29 mouse cellular contexts compared by ENCODE assay signal in genomic region chr5:114119806-114120205, GRCm38 (mm10). TPM values are rescaled to one million over a fixed set of nuclear protein-coding genes. Genes with fewer than 3 reads are reported as not detected.
"Had no signal": no experiment of that assay in that cellular context is flagged by ENCODE, and none has a peak within 500 bp of the region (broad histone marks: within the 10 kb centered on the region; RNA-seq: fewer than 3 reads in every experiment).

No protein-coding gene starts in this region.

- DNase-seq: forebrain, postnatal 0 days; gastrocnemius, postnatal 14 days; gastrocnemius, postnatal 36 days; heart, adult 11 months; heart, adult 2 months; heart, postnatal 14 days; heart, postnatal 36 days; kidney, adult 11 months; kidney, adult 2 months; kidney, adult 9 months; kidney, postnatal 14 days; kidney, postnatal 36 days; layer of hippocampus, adult 9-11 months; layer of hippocampus, postnatal 36 days; left cerebral cortex, postnatal 4 days had no signal

- H3K27me3 ChIP-seq: heart, embryonic 13.5 days; heart, embryonic 15.5 days; hindbrain, embryonic 13.5 days; hindbrain, embryonic 15.5 days; kidney, embryonic 15.5 days; limb, embryonic 13.5 days; limb, embryonic 15.5 days; liver, embryonic 12.5 days had no signal

- H3K9me3 ChIP-seq: heart, embryonic 13.5 days; heart, embryonic 15.5 days; hindbrain, embryonic 13.5 days; hindbrain, embryonic 15.5 days; kidney, embryonic 15.5 days; limb, embryonic 13.5 days; limb, embryonic 15.5 days; liver, embryonic 12.5 days had no signal

- H3K4me3 ChIP-seq: heart, adult 2 months; heart, embryonic 13.5 days; heart, embryonic 15.5 days; hindbrain, embryonic 13.5 days; hindbrain, embryonic 15.5 days; kidney, embryonic 15.5 days; limb, embryonic 13.5 days; limb, embryonic 15.5 days; liver, embryonic 12.5 days had no signal

- H3K4me2 ChIP-seq: heart, embryonic 11.5 days; heart, embryonic 13.5 days; heart, embryonic 15.5 days; hindbrain, embryonic 13.5 days; hindbrain, embryonic 15.5 days; kidney, embryonic 15.5 days; limb, embryonic 13.5 days; limb, embryonic 15.5 days; liver, embryonic 12.5 days had no signal

- H3K9ac ChIP-seq: forebrain, postnatal 0 days; heart, embryonic 13.5 days; heart, embryonic 15.5 days; hindbrain, embryonic 13.5 days; hindbrain, embryonic 15.5 days; kidney, embryonic 15.5 days; limb, embryonic 13.5 days; limb, embryonic 15.5 days; liver, embryonic 12.5 days had no signal

- H3K4me1 ChIP-seq: heart, embryonic 13.5 days; heart, embryonic 15.5 days; hindbrain, embryonic 13.5 days; hindbrain, embryonic 15.5 days; kidney, embryonic 15.5 days; limb, embryonic 13.5 days; limb, embryonic 15.5 days had no signal

- ATAC-seq: forebrain, postnatal 0 days; hindbrain, postnatal 0 days; intestine, embryonic 16.5 days; liver, embryonic 12.5 days had no signal

- H3K27ac ChIP-seq: heart, adult 2 months; heart, embryonic 13.5 days; heart, embryonic 15.5 days; hindbrain, embryonic 13.5 days; hindbrain, embryonic 15.5 days; hindbrain, postnatal 0 days; kidney, embryonic 15.5 days; kidney, postnatal 0 days; limb, embryonic 13.5 days; limb, embryonic 15.5 days; liver, embryonic 12.5 days had no signal

RNA-seq across cellular contexts. Expression of gene Svop, which starts 28.4 kb away (rescaled TPM):
- polyA plus RNA-seq: heart, embryonic 11.5 days; heart, embryonic 15.5 days; heart, postnatal 0 days; liver, adult 2 months; liver, embryonic 12.5 days had no signal
